Mouse (Mus musculus) heart, postnatal 0 days (tissue): ENCODE data around the gene Nol4l. TPM values are rescaled to one million over a fixed set of nuclear protein-coding genes. Genes with fewer than 3 reads are reported as not detected.

Experiments used
- ATAC-seq: fragments of 200-750 bp; cut with Nextera tagmentation; 2 replicates; pipeline ENCODE4 v1.8.0; 2017; ENCODE audit warnings: low read depth, moderate number of reproducible peaks, moderate library complexity; ENCODE audit not compliant: insufficient read depth
- DNase-seq: peaks from one replicate; pipeline ENCODE4 v3.0.0-alpha.2; 2016; ENCODE audit warnings: low spot score
- H3K27ac ChIP-seq: fragments of 300-500 bp; sonication (generic); 2 replicates; pipeline ENCODE4 v1.5.1; 2014; ENCODE audit warnings: low read depth, mild to moderate bottlenecking
- H3K27me3 ChIP-seq: fragments of 300-500 bp; sonication (generic); 2 replicates; pipeline ENCODE4 v1.6.1; 2014; ENCODE audit warnings: low read length, mixed read lengths; ENCODE audit not compliant: control insufficient read depth, insufficient read depth
- H3K36me3 ChIP-seq: fragments of 300-500 bp; sonication (generic); replicated peaks from 2 replicates; pipeline ENCODE4 v1.6.1; 2014; ENCODE audit warnings: low read length, mixed read lengths; ENCODE audit not compliant: control insufficient read depth, insufficient read depth
- H3K4me1 ChIP-seq: fragments of 300-500 bp; sonication (generic); 2 replicates; pipeline ENCODE4 v1.6.1; 2014; ENCODE audit warnings: antibody characterized with exemption; ENCODE audit not compliant: control insufficient read depth, insufficient read depth
- H3K4me2 ChIP-seq: fragments of 300-500 bp; sonication (generic); 2 replicates; pipeline ENCODE4 v1.6.1; 2014; ENCODE audit warnings: low read depth, mild to moderate bottlenecking, low read length, moderate library complexity
- H3K4me3 ChIP-seq: fragments of 300-500 bp; sonication (generic); 2 replicates; pipeline ENCODE4 v1.5.1; 2014; ENCODE audit warnings: low read depth, low read length
- H3K9ac ChIP-seq: fragments of 300-500 bp; sonication (generic); replicated peaks from 2 replicates; pipeline ENCODE4 v1.6.1; 2014; ENCODE audit warnings: low read depth, low read length, mixed read lengths
- H3K9me3 ChIP-seq: fragments of 300-500 bp; sonication (generic); replicated peaks from 2 replicates; pipeline ENCODE4 v1.6.1; 2016; ENCODE audit warnings: low read length; ENCODE audit not compliant: control insufficient read depth
- CTCF ChIP-seq: IDR thresholded peaks from 2 replicates; pipeline ENCODE4 v1.5.1; 2016; ENCODE audit warnings: antibody characterized with exemption, control low read depth, low read depth
- EP300 ChIP-seq: IDR thresholded peaks from 2 replicates; pipeline ENCODE4 v1.6.1; 2016; ENCODE audit warnings: antibody characterized with exemption, low read depth
- WGBS: fragments of 180-500 bp; shearing (Covaris S2); extraction: QIAGEN DNeasy Blood & Tissue Kit; methylation state at CpG from one replicate; pipeline ENCODE4 v1.1.7; 2014; 5-methylcytosine and 5-hydroxymethylcytosine counted together
- polyA plus RNA-seq: library from polyadenylated mRNA; unstranded; fragments of >200 nt; fragmentation: Nextera tagmentation; extraction: Ambion mirVana; gene quantifications from 2 replicates; pipeline ENCODE4 v1.2.1, GENCODE M21; 2015
- total RNA-seq: library from RNA; depleted of rRNA; stranded (reverse); fragments of >200 nt; gene quantifications from 2 replicates; pipeline ENCODE4 v1.2.3, GENCODE M21; 2014; ENCODE audit warnings: low replicate concordance

The Nol4l gene
- total and polyA plus RNA-seq, 2 experiments from 2014 or later: 4.3 to 13.1 TPM

DNA sequence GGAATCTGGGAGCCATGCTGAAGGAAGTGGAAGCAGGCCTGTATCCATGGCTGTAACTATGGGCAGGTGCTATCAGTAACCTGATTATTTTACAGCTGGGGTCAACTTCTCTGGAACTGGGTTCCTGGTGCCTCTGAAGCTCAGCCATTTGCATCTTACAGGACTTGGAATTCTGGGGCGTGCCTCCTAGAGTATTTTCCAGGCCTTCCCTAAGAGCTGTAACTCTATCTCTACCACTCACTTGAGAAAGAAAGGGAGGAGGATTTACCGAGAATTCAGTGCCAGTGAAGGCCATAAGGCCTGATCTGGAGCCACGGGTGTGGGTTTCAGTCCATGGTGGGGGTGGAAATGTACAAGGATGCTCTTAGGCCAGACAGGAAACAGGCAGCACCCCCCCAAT is 88.5 kb downstream of the Nol4l start:
- 37% methylated on average over 3 of the region's 3 CpGs for WGBS
- Histone ChIP-seq H3K9me3 (no peaks in the 10 kb centered on the region), H3K4me3 (no peak overlapping the region), H3K27me3 (no peaks in the 10 kb centered on the region), H3K9ac (no peak overlapping the region; the same call in 1 of the 2 replicates), H3K4me2 (no peak overlapping the region), H3K4me1 (peaks cover 54% of the 10 kb centered on the region), H3K36me3 (no peaks in the 10 kb centered on the region), H3K27ac (peak overlapping the region; percentile 14)
- no peak for ATAC-seq
- TF ChIP-seq CTCF (no peak), EP300 (no peak)
- no peak for DNase-seq

- Histone ChIP-seq H3K9me3 (no peaks in the 10 kb centered on the region), H3K4me2 (no peak overlapping the region), H3K9ac (no peak overlapping the region), H3K4me3 (no peak overlapping the region), H3K27me3 (no peaks in the 10 kb centered on the region), H3K27ac (peak overlapping the region; percentile 14), H3K36me3 (0 out of 2 replicates have a peak, but pooled peaks cover 3% of the 10 kb centered on the region), H3K4me1 (peaks cover 59% of the 10 kb centered on the region)
- no peak for ATAC-seq
- TF ChIP-seq CTCF: no peak
- no peak for TF ChIP-seq EP300
- WGBS: 21% methylated on average over 2 of the region's 2 CpGs
- no peak for DNase-seq
Measured at GRCm38 (mm10) chr2:153440755-153441154, 89.0 kb downstream of the Nol4l start.

GRCm38 (mm10) chr2:153437306-153437659 is 92.5 kb downstream of the Nol4l start:
- DNase-seq: no peak
- Histone ChIP-seq H3K4me3 (no peak overlapping the region), H3K4me1 (peaks cover 83% of the 10 kb centered on the region), H3K9ac (no peak overlapping the region; the same call in 1 of the 2 replicates), H3K27me3 (no peaks in the 10 kb centered on the region), H3K9me3 (no peaks in the 10 kb centered on the region), H3K36me3 (0 out of 2 replicates have a peak, but pooled peaks cover 7% of the 10 kb centered on the region), H3K4me2 (peak overlapping the region; percentile 30), H3K27ac (peak overlapping the region; percentile 92)
- TF ChIP-seq CTCF (no peak), EP300 (no peak)
- WGBS: 21% methylated on average over 2 of the region's 2 CpGs
- 0 out of 2 replicates have a peak, but pooled peaks have one; percentile 1 for ATAC-seq

GRCm38 (mm10) chr2:153436641-153437305 is 93.0 kb downstream of the Nol4l start:
- Histone ChIP-seq H3K4me1 (peaks cover 85% of the 10 kb centered on the region), H3K9me3 (no peaks in the 10 kb centered on the region), H3K4me3 (no peak overlapping the region), H3K9ac (no peak overlapping the region; the same call in 1 of the 2 replicates), H3K27ac (peak overlapping the region; percentile 92), H3K27me3 (no peaks in the 10 kb centered on the region), H3K4me2 (peak overlapping the region; percentile 30), H3K36me3 (peaks cover 7% of the 10 kb centered on the region; the same call in 1 of the 2 replicates)
- TF ChIP-seq CTCF (no peak), EP300 (peak; percentile 71)
- DNase-seq (peak; percentile 86), ATAC-seq (peak; percentile 82)
- 4% methylated on average over 6 of the region's 6 CpGs for WGBS

DNA sequence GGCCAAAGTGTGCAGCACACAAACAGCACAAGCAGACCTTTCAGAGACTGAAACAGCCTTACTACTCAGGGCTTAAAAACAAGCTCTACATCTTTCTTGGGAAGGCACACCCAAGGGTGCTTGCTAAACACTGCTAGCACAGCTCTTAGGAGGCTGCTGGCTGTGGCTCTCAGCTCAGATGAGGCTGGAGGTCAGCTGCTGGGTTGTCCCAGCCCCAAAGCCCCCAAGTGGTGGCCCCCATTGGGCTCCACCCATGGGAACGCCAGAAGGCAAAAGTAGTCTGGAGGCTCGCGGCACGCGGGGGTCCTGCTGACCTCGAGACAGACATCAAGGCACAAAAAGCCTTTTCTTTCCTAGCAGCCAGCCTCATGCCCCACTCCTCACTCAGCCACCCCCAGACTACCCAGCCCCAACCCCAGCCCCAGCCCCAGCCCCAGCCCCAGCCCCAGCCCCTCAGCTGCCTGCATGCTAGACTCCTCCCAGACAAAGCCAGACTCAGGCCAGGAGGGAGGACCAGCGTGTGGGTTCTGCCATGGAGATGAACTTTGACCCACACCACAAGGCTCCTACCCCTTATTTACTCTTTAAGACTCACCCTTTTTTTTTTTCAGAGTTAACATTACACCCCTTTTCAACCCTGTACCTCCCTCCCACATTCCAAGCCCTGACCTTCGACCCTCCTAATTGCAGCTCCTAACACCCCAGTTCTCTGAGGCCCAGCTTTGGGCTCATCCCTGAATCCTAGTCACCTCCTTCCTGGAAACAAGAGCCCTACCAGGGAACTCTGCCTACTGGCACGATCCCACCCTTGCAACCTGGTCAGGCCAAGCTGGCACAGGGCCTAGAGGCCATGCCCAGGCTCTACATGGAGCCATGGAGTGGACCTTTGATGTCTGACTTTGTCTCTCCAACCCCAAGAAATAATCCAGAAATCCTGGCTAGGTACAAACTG is 94.6 kb downstream of the Nol4l start:
- 65% methylated on average over 9 of the region's 9 CpGs for WGBS
- Histone ChIP-seq H3K27me3 (no peaks in the 10 kb centered on the region), H3K36me3 (peaks cover 12% of the 10 kb centered on the region; the same call in 1 of the 2 replicates), H3K4me1 (peaks cover 70% of the 10 kb centered on the region), H3K9me3 (no peaks in the 10 kb centered on the region), H3K4me3 (no peak overlapping the region), H3K9ac (no peak overlapping the region), H3K27ac (peak overlapping the region; percentile 92), H3K4me2 (no peak overlapping the region)
- ATAC-seq (no peak), DNase-seq (no peak)
- no peak for TF ChIP-seq CTCF
- TF ChIP-seq EP300: no peak
